Mouse (Mus musculus) spleen, adult 2 months (tissue): Measurements from ENCODE around the gene Srf.

Experiments used
- CTCF ChIP-seq: fragments of 200-500 bp; IDR thresholded peaks from 2 replicates; pipeline ENCODE4 v1.5.1; 2011; ENCODE audit warnings: mild to moderate bottlenecking, inconsistent platforms; ENCODE audit not compliant: insufficient read depth, insufficient read length, insufficient replicate concordance; ENCODE audit errors: extremely low read depth
- POLR2A ChIP-seq: fragments of 200-500 bp; IDR thresholded peaks from 2 replicates; pipeline ENCODE4 v1.6.1; 2011; ENCODE audit warnings: low read depth, low read length, inconsistent platforms

DNA sequence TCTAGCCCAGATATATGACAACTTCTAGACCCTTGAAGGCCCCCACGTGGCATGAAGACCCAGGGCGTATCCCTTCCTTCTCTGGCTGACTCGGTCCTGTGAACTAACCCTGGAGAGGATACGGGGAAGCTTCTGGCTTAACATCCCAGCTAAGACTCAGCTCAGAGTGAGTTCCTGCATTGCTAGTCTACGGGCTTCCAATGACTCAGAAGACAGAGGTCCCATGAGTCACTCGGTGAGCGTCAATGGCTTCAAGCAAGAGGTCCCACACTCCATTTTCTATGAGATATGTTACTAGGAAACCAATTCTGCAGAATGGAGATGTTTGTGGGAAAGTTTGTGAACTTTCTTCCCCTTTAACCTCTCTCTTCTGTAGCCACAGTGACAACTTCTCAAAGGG is 18.6 kb upstream of the Srf start:
- TF ChIP-seq CTCF (no peak), POLR2A (no peak)
